Mouse (Mus musculus) heart, embryonic 15.5 days (tissue): ENCODE measurements at regions not wholly inside any gene's neighbourhood (a gene's known extent, or its start where the extent isn't known, plus 50 kb on each side); places are given as distances from the start of the nearest gene placed in this dataset.

Source experiments
- ATAC-seq: fragments of 200-750 bp; cut with Nextera tagmentation; replicated peaks from 2 replicates; pipeline ENCODE4 v1.8.0; 2017; ENCODE audit warnings: low read depth, moderate TSS enrichment; ENCODE audit not compliant: insufficient number of reproducible peaks, insufficient read depth, low FRiP score
- H3K27ac ChIP-seq: fragments of 300-500 bp; sonication (generic); 2 replicates; pipeline ENCODE4 v1.5.1; 2015; ENCODE audit warnings: mild to moderate bottlenecking, inconsistent platforms
- H3K27me3 ChIP-seq: fragments of 300-500 bp; sonication (generic); 2 replicates; pipeline ENCODE4 v1.6.1; 2015; ENCODE audit warnings: inconsistent platforms
- H3K36me3 ChIP-seq: fragments of 300-500 bp; sonication (generic); 2 replicates; pipeline ENCODE4 v1.6.1; 2015; ENCODE audit warnings: mild to moderate bottlenecking, inconsistent platforms
- H3K4me1 ChIP-seq: fragments of 300-500 bp; sonication (generic); replicated peaks from 2 replicates; pipeline ENCODE4 v1.6.1; 2015; ENCODE audit warnings: inconsistent platforms
- H3K4me2 ChIP-seq: fragments of 300-500 bp; sonication (generic); 2 replicates; pipeline ENCODE4 v1.6.1; 2015; ENCODE audit warnings: inconsistent platforms, mild to moderate bottlenecking, moderate library complexity
- H3K4me3 ChIP-seq: fragments of 300-500 bp; sonication (generic); 2 replicates; pipeline ENCODE4 v1.5.1; 2015; ENCODE audit warnings: mild to moderate bottlenecking, inconsistent platforms
- H3K9ac ChIP-seq: fragments of 300-500 bp; sonication (generic); 2 replicates; pipeline ENCODE4 v1.6.1; 2015; ENCODE audit warnings: mild to moderate bottlenecking, inconsistent platforms
- H3K9me3 ChIP-seq: fragments of 300-500 bp; sonication (generic); replicated peaks from 2 replicates; pipeline ENCODE4 v1.6.1; 2016; ENCODE audit warnings: inconsistent platforms
- WGBS: fragments of 180-500 bp; shearing (Covaris S2); methylation state at CpG from one replicate; pipeline ENCODE4 v1.1.7; 2015; ENCODE audit warnings: mixed read lengths; 5-methylcytosine and 5-hydroxymethylcytosine counted together

DNA sequence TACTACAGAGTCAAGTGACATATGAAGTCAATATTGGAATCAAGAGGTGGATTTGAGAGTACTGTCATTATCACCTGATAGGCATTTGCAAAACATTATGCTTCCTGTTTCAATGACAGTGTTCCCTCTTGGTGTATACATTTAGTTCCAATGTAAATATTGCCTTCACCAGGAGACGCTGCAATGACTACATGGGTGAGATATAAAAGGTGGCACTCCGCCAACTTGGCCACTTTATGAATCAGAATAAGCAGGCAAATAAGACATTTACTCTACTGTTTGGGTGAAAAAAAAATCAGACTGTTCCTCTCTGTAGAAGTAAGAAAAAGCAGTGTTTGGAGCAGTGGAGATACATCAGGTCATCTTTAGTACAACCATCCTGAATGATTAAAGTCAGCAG lies 215.9 kb downstream of the Pros1 start:
- no peaks in the 10 kb centered on the region for H3K27me3 ChIP-seq
- WGBS, result 52% methylated on average over 2 of the region's 2 CpGs
- H3K9me3 ChIP-seq, result no peaks in the 10 kb centered on the region
- no peaks in the 10 kb centered on the region for H3K36me3 ChIP-seq
- no peak overlapping the region for H3K4me2 ChIP-seq
- H3K4me1 ChIP-seq, result no peaks in the 10 kb centered on the region
- no peak for ATAC-seq
- H3K4me3 ChIP-seq, result no peak overlapping the region
- no peak overlapping the region for H3K27ac ChIP-seq
- H3K9ac ChIP-seq, result no peak overlapping the region

DNA sequence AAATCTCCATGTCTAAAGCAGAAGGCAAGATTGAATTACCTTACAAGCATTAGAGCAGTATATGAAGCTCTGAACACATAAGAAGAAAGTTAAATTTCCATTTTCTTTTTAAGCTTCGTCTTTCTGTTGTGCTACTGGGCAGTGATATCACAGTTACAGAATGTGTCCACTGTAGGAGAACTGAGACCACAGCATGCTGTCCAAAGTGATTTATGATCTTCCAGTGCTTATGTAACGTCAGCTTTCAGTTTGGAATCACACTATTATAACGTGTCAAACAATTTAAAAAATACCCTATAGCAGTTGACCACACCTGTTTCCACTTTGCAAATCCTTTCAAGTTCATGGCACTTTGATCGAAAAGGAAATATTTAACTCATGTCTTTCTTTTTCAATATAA lies 221.7 kb downstream of the Pros1 start:
- ATAC-seq, result no peak
- no peak overlapping the region for H3K4me3 ChIP-seq
- H3K4me1 ChIP-seq, result no peaks in the 10 kb centered on the region
- H3K27ac ChIP-seq, result no peak overlapping the region
- no peak overlapping the region for H3K4me2 ChIP-seq
- no peaks in the 10 kb centered on the region for H3K27me3 ChIP-seq
- no peaks in the 10 kb centered on the region for H3K36me3 ChIP-seq
- H3K9ac ChIP-seq, result no peak overlapping the region
- no peaks in the 10 kb centered on the region for H3K9me3 ChIP-seq
- 66% methylated on average over 4 of the region's 4 CpGs for WGBS

DNA sequence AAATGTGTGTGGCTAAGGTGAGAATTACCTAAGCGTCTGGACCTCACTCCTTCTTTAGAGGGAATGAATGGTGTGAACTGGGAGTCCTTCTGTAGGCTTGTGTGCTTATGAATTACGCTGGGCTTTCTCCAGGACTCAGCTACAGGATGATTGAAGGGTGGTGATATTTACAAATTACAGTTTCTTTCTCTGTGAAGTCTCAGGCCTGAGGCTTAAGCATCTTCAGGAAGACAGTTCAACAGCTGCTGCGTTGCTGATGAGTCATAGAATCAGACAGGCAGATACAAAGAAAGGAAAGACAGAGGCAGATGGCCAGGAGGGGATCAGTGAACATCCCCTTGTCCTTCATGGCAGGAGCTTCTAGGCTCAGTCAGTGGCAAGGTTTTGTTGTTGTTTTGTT lies 227.3 kb downstream of the Pros1 start:
- 0 out of 2 replicates have a peak, but pooled peaks cover 1% of the 10 kb centered on the region for H3K4me1 ChIP-seq
- no peak for ATAC-seq
- no peaks in the 10 kb centered on the region for H3K36me3 ChIP-seq
- WGBS, result 59% methylated on average over 3 of the region's 3 CpGs
- H3K27ac ChIP-seq, result no peak overlapping the region
- H3K27me3 ChIP-seq, result no peaks in the 10 kb centered on the region
- H3K4me2 ChIP-seq, result no peak overlapping the region
- H3K9me3 ChIP-seq, result no peaks in the 10 kb centered on the region
- no peak overlapping the region for H3K9ac ChIP-seq
- no peak overlapping the region for H3K4me3 ChIP-seq

DNA sequence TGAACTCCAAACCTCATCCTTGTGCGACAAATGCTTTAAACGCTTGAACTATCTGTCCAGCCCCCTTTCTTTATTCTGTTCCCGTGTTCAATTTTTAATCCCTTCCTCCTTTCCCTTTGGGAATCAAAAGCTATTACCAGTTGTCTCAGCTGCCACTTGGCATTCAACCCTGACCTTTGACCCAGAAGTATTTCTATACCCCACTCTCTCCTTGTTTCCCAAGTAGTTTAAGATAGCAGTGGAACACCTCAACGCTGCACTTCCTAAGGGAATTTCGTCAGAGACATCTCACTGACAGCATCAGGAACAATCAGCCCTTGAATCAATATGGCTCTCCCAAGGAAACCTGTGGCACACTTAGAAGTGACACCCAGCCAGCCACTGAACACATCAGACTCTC lies 229.1 kb downstream of the Pros1 start:
- H3K4me1 ChIP-seq, result 0 out of 2 replicates have a peak, but pooled peaks cover 3% of the 10 kb centered on the region
- no peaks in the 10 kb centered on the region for H3K36me3 ChIP-seq
- WGBS, result 72% methylated on average over 5 of the region's 5 CpGs
- H3K9me3 ChIP-seq, result no peaks in the 10 kb centered on the region
- H3K4me2 ChIP-seq, result no peak overlapping the region
- H3K4me3 ChIP-seq, result no peak overlapping the region
- H3K27me3 ChIP-seq, result no peaks in the 10 kb centered on the region
- no peak overlapping the region for H3K9ac ChIP-seq
- no peak for ATAC-seq
- H3K27ac ChIP-seq, result no peak overlapping the region

DNA sequence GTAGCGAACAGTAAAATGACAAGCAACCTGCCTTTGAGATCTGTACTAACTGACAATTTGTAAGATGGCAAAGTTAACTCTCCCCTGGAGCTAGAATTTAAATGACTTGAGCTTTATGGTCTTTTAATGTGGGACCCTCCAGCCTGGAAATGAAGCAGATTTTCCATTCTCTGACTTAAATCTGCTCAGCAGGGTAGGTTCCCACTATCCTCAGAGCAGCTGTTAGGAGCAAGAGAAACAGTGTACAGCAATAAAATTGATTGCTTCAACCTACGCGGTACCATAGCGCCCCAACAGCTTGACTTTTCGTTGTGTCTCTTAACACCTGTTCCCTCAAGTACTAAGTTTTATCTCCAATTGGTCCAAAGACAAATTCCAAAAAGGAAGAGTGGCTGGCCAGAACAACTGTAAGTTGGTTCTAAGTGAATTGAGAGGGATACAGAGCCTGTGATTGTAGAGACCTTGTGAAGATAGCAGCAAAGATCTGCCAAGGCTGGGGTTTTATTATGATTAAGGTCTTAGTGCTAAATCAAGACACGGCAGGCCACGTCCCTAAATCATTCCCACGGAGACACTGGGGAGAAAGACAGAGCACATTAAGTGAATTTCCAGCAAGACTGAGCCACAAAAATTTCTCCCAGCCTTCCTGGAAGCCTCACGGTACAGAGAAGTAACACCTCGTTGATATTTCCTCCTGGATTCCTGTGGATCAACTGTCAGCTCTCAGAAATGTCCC lies 230.1 kb downstream of the Pros1 start:
- no peak for ATAC-seq
- H3K9me3 ChIP-seq, result no peaks in the 10 kb centered on the region
- H3K27me3 ChIP-seq, result no peaks in the 10 kb centered on the region
- no peak overlapping the region for H3K4me3 ChIP-seq
- 0 out of 2 replicates have a peak, but pooled peaks cover 3% of the 10 kb centered on the region for H3K4me1 ChIP-seq
- no peak overlapping the region for H3K9ac ChIP-seq
- 67% methylated on average over 10 of the region's 10 CpGs for WGBS
- H3K27ac ChIP-seq, result no peak overlapping the region
- H3K36me3 ChIP-seq, result no peaks in the 10 kb centered on the region
- H3K4me2 ChIP-seq, result no peak overlapping the region

DNA sequence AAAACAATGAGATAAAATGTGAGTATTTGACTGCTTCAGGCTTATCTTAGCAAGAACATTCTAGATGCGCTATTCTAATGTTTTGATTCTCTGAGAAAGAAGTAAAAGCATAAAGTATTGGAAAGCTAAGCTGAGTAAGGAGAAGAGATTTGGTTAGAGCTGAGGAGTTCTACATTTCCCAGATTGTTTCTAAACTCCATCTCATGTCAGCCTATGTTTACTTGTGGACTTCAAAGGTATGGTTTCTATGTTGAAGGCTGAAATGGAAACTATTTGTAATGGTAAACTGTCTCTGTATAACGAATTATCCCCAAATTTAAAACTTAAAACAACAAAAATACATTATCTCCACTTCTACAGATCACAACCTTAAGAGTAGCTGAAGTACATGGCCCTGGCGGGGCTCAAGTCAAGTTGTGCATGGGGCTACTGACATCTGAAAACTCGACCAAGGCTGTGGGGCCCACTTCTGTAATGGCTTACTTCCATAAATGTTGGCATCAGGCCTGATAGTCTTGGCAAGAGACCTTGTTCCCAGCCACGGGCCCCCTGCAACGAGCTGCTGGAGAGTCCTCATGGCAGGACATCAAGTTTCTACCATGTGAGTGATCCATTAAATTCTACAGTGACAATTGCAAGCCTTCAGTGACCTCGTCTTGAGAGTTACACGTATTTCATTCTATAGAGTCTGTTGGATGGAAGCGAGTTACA lies 232.1 kb downstream of the Pros1 start:
- no peak overlapping the region for H3K4me2 ChIP-seq
- H3K27me3 ChIP-seq, result no peaks in the 10 kb centered on the region
- no peak overlapping the region for H3K27ac ChIP-seq
- H3K9ac ChIP-seq, result no peak overlapping the region
- H3K36me3 ChIP-seq, result no peaks in the 10 kb centered on the region
- H3K4me1 ChIP-seq, result 0 out of 2 replicates have a peak, but pooled peaks cover 3% of the 10 kb centered on the region
- peak; percentile 43; the same call in 1 of the 2 replicates for ATAC-seq
- 44% methylated on average over 9 of the region's 9 CpGs for WGBS
- no peak overlapping the region for H3K4me3 ChIP-seq
- H3K9me3 ChIP-seq, result no peaks in the 10 kb centered on the region

DNA sequence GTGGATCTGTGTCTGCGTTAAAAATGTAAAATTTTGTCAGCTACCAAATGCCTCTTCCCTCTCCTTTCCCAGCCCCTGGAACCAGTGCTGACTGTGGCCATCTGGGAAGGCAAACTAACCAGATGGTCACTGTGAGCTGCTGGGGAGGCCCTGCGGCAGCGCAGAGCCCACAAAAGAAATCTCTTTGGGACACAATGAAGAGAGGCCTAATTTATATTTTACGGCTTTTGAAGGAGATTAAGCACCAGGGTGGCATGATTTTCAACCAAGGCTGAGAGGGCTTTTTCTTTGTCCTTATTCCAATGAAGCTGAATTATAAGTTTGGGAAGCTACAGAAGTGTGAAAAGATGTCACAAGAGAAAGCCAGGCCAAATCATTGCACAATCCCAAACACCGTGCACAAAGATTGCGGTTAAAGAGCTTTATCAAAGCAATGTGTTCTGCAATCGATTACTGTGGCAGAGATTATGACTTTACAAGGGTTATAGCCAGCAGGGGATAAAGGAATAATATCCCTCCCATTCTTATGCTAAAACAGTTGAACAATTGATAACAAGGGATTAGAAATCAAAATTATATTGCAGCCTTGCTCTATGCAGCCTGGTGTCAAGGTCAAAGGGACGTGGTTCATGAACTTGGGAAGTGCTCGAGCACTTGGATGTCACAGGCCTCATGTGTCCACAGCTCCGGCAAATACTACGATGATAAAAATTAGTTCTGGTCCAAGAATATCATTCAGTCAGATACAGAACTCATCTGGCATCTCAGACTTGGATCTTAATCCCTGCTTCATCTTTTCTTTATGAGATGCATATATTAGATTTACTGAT lies 237.6 kb downstream of the Pros1 start:
- H3K27ac ChIP-seq, result no peak overlapping the region
- no peak overlapping the region for H3K9ac ChIP-seq
- no peaks in the 10 kb centered on the region for H3K4me1 ChIP-seq
- 63% methylated on average over 11 of the region's 11 CpGs for WGBS
- no peaks in the 10 kb centered on the region for H3K27me3 ChIP-seq
- ATAC-seq, result no peak
- no peaks in the 10 kb centered on the region for H3K9me3 ChIP-seq
- H3K4me2 ChIP-seq, result no peak overlapping the region
- no peaks in the 10 kb centered on the region for H3K36me3 ChIP-seq
- H3K4me3 ChIP-seq, result no peak overlapping the region

DNA sequence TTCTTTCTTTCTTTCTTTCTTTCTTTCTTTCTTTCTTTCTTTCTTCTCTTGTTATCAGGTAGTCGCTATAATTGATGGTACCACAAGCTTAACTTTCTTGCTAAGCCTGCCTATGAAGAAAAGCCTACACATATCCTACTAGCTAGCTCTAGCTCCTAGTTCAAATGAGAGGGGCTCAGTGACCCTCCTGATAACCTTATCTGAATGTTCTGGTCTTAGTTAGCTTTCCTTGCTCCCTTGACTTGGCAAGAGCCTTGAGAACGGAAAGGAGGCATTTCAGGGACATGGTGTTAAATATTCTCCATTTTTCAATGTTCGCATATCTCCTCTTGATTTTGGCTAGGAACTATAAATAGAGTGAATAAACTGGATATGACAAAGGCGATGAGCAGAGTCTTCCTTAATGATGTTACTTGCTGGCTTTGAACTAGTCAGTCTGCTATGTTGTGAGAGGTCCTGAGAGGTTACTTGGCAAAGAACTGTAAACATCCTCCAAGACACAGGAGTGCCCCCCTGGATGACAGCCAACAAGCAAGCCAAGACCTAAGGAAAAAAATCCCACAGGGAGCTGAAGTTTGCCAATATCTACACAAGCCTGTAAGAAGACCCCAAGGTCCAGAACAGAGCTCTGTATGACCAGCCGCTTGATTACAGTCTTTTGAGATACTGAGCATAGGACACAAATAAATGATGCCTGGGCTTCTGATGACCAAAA lies 240.2 kb downstream of the Pros1 start:
- ATAC-seq, result peak; percentile 53; the same call in 1 of the 2 replicates
- Histone ChIP-seq H3K9me3 (no peaks in the 10 kb centered on the region), H3K4me2 (no peak overlapping the region), H3K9ac (no peak overlapping the region), H3K4me3 (no peak overlapping the region), H3K27ac (no peak overlapping the region), H3K36me3 (no peaks in the 10 kb centered on the region), H3K27me3 (no peaks in the 10 kb centered on the region), H3K4me1 (no peaks in the 10 kb centered on the region)
- 54% methylated on average over 5 of the region's 5 CpGs for WGBS

DNA sequence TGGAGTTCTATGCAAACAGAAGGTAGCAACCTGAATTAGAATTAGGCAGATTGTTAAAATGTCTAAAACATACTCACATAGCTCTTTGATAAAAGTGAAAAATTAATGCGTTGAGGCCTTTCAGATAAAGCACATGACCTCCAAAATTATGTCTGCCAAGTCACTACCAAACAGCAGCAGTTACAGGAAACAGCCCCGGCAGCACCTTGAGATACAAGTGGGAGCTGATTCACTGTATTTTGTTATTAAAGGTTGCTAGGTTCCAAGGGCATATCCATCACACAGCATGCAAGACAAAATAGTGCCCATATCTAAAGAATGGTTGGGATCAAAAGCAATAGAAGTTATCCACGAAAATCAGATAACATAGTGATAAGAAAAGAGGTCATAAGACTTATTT lies 248.3 kb downstream of the Pros1 start:
- no peak overlapping the region for H3K4me2 ChIP-seq
- H3K9ac ChIP-seq, result no peak overlapping the region
- H3K9me3 ChIP-seq, result no peaks in the 10 kb centered on the region
- H3K4me1 ChIP-seq, result peaks cover 12% of the 10 kb centered on the region
- no peak for ATAC-seq
- no peak overlapping the region for H3K4me3 ChIP-seq
- no peaks in the 10 kb centered on the region for H3K27me3 ChIP-seq
- WGBS, result 52% methylated on average over 3 of the region's 3 CpGs
- no peak overlapping the region for H3K27ac ChIP-seq
- no peaks in the 10 kb centered on the region for H3K36me3 ChIP-seq

DNA sequence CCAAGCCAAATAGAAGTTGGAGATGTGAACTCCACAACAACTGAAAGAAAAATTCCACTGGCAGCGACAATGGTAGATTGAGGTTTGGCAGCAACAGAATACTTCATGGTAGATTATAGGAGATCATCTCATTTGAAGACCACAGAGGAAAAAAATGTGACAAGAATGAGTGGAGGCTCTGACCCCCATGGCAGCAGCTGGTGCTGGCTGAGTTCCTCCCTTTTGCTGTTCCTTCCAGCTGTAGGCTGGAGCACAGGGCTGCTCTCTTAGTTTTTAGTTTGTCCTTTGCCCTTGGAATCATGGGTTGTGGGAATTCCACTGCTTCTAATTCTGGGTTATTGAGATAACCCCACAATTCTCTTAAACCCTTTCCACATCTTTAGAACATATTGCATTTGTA lies 248.8 kb downstream of the Pros1 start:
- H3K4me2 ChIP-seq, result no peak overlapping the region
- no peak overlapping the region for H3K27ac ChIP-seq
- peaks cover 12% of the 10 kb centered on the region for H3K4me1 ChIP-seq
- no peaks in the 10 kb centered on the region for H3K9me3 ChIP-seq
- WGBS, result 91% methylated on average over 1 of the region's 1 CpGs
- H3K27me3 ChIP-seq, result no peaks in the 10 kb centered on the region
- no peak overlapping the region for H3K9ac ChIP-seq
- H3K36me3 ChIP-seq, result no peaks in the 10 kb centered on the region
- H3K4me3 ChIP-seq, result no peak overlapping the region
- no peak for ATAC-seq

DNA sequence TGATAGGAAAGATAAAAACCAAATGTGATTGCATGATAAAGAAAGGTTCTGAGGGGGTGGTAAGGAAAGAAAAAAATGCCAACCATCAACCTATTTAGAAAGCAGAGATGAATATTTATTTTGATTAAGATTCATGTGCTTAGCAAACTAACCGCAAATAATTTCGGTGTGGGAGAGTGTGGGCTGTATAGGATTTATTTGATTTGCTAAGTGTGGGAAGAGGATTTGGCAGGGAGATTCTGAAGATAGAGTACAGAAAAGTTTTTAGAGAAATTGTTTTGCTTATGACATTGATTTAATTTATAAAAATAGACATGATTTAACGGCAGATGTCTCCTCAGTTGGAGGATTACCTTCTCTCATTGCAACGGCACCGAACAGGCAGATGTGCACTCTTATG lies 250.3 kb downstream of the Pros1 start:
- no peak overlapping the region for H3K4me2 ChIP-seq
- no peaks in the 10 kb centered on the region for H3K36me3 ChIP-seq
- H3K27ac ChIP-seq, result peak overlapping the region; percentile 70; the same call in 1 of the 2 replicates
- H3K9ac ChIP-seq, result no peak overlapping the region
- 64% methylated on average over 5 of the region's 5 CpGs for WGBS
- H3K9me3 ChIP-seq, result no peaks in the 10 kb centered on the region
- H3K4me1 ChIP-seq, result peaks cover 12% of the 10 kb centered on the region
- H3K27me3 ChIP-seq, result no peaks in the 10 kb centered on the region
- no peak overlapping the region for H3K4me3 ChIP-seq
- ATAC-seq, result no peak
